Mouse (Mus musculus): ENCODE data around the gene Hyal3. TPM values are rescaled to one million over a fixed set of nuclear protein-coding genes. Genes with fewer than 3 reads are reported as not detected.

Gene Hyal3
- polyA plus RNA-seq, 1 experiment from 2014 or later: 0.89 TPM

- ATAC-seq (ENCODE audit: low FRiP score, low TSS enrichment) (no peak), DNase-seq (no peak)
- H3K4me1 ChIP-seq (ENCODE audit: control insufficient read depth, insufficient read depth, low read length): peaks cover 43% of the 10 kb centered on the region
- peaks cover 30% of the 10 kb centered on the region for H3K36me3 ChIP-seq (ENCODE audit: control insufficient read depth, insufficient read depth, low read length)
- no peak overlapping the region for H3K4me3 ChIP-seq (replicated peaks; ENCODE audit: low read depth, low read length)
- WGBS: 66% methylated on average over 5 of the region's 5 CpGs
- no peaks in the 10 kb centered on the region for H3K9me3 ChIP-seq (ENCODE audit: control insufficient read depth, low read length)
- no peak overlapping the region for H3K9ac ChIP-seq (replicated peaks; ENCODE audit: low read length)
- no peak overlapping the region for H3K4me2 ChIP-seq (ENCODE audit: low read length)
- H3K27ac ChIP-seq (replicated peaks; ENCODE audit: low read depth, low read length): peak overlapping the region; percentile 99; the same call in 1 of the 2 replicates
- no peaks in the 10 kb centered on the region for H3K27me3 ChIP-seq (ENCODE audit: control insufficient read depth, insufficient read depth, low read length)
These were observed 43.9 kb downstream of the Hyal3 start for GRCm38 (mm10) chr9:107624539-107624938.

- no peak overlapping the region for H3K4me2 ChIP-seq (ENCODE audit: low read length)
- H3K36me3 ChIP-seq (ENCODE audit: control insufficient read depth, insufficient read depth, low read length): peaks cover 26% of the 10 kb centered on the region
- H3K4me3 ChIP-seq (replicated peaks; ENCODE audit: low read depth, low read length): no peak overlapping the region
- H3K4me1 ChIP-seq (ENCODE audit: control insufficient read depth, insufficient read depth, low read length): peaks cover 47% of the 10 kb centered on the region
- H3K27ac ChIP-seq (replicated peaks; ENCODE audit: low read depth, low read length): 0 out of 2 replicates have a peak overlapping the region, but pooled peaks have one; percentile 99
- H3K9me3 ChIP-seq (ENCODE audit: control insufficient read depth, low read length): no peaks in the 10 kb centered on the region
- WGBS: 70% methylated on average over 3 of the region's 3 CpGs
- no peaks in the 10 kb centered on the region for H3K27me3 ChIP-seq (ENCODE audit: control insufficient read depth, insufficient read depth, low read length)
- DNase-seq (no peak), ATAC-seq (ENCODE audit: low FRiP score, low TSS enrichment) (no peak)
- H3K9ac ChIP-seq (replicated peaks; ENCODE audit: low read length): no peak overlapping the region
These were observed 44.3 kb downstream of the Hyal3 start for GRCm38 (mm10) chr9:107624951-107625350.

- peak overlapping the region; percentile 99 for H3K27ac ChIP-seq (replicated peaks; ENCODE audit: low read depth, low read length)
- no peaks in the 10 kb centered on the region for H3K9me3 ChIP-seq (ENCODE audit: control insufficient read depth, low read length)
- peak overlapping the region; percentile 85; the same call in 1 of the 2 replicates for H3K4me2 ChIP-seq (ENCODE audit: low read length)
- no peaks in the 10 kb centered on the region for H3K27me3 ChIP-seq (ENCODE audit: control insufficient read depth, insufficient read depth, low read length)
- H3K4me1 ChIP-seq (ENCODE audit: control insufficient read depth, insufficient read depth, low read length): peaks cover 53% of the 10 kb centered on the region
- DNase-seq: no peak
- peaks cover 20% of the 10 kb centered on the region for H3K36me3 ChIP-seq (ENCODE audit: control insufficient read depth, insufficient read depth, low read length)
- H3K9ac ChIP-seq (replicated peaks; ENCODE audit: low read length): peak overlapping the region; percentile 56
- H3K4me3 ChIP-seq (replicated peaks; ENCODE audit: low read depth, low read length): no peak overlapping the region
- WGBS: 88% methylated on average over 12 of the region's 12 CpGs
- no peak for ATAC-seq (ENCODE audit: low FRiP score, low TSS enrichment)
These were observed 44.9 kb downstream of the Hyal3 start for GRCm38 (mm10) chr9:107625351-107626128.

GRCm38 (mm10) chr9:107626158-107626843 is 45.7 kb downstream of the Hyal3 start:
- DNase-seq: peak; percentile 79
- H3K4me2 ChIP-seq (ENCODE audit: low read length): peak overlapping the region; percentile 85
- peak overlapping the region; percentile 20 for H3K4me3 ChIP-seq (replicated peaks; ENCODE audit: low read depth, low read length)
- H3K27me3 ChIP-seq (ENCODE audit: control insufficient read depth, insufficient read depth, low read length): no peaks in the 10 kb centered on the region
- ATAC-seq (ENCODE audit: low FRiP score, low TSS enrichment): peak; percentile 7
- 23% methylated on average over 15 of the region's 15 CpGs for WGBS
- peaks cover 61% of the 10 kb centered on the region for H3K4me1 ChIP-seq (ENCODE audit: control insufficient read depth, insufficient read depth, low read length)
- peak overlapping the region; percentile 99 for H3K27ac ChIP-seq (replicated peaks; ENCODE audit: low read depth, low read length)
- H3K9me3 ChIP-seq (ENCODE audit: control insufficient read depth, low read length): no peaks in the 10 kb centered on the region
- peaks cover 19% of the 10 kb centered on the region for H3K36me3 ChIP-seq (ENCODE audit: control insufficient read depth, insufficient read depth, low read length)
- peak overlapping the region; percentile 56 for H3K9ac ChIP-seq (replicated peaks; ENCODE audit: low read length)

- Histone ChIP-seq H3K27me3 (ENCODE audit: control insufficient read depth, insufficient read depth, low read length) (no peaks in the 10 kb centered on the region), H3K4me3 (replicated peaks; ENCODE audit: low read depth, low read length) (peak overlapping the region; percentile 20), H3K4me1 (ENCODE audit: control insufficient read depth, insufficient read depth, low read length) (peaks cover 66% of the 10 kb centered on the region), H3K36me3 (ENCODE audit: control insufficient read depth, insufficient read depth, low read length) (peaks cover 19% of the 10 kb centered on the region), H3K27ac (replicated peaks; ENCODE audit: low read depth, low read length) (peak overlapping the region; percentile 99), H3K9ac (replicated peaks; ENCODE audit: low read length) (peak overlapping the region; percentile 56), H3K9me3 (ENCODE audit: control insufficient read depth, low read length) (no peaks in the 10 kb centered on the region), H3K4me2 (ENCODE audit: low read length) (peak overlapping the region; percentile 85)
- peak; percentile 77 for ATAC-seq (ENCODE audit: low FRiP score, low TSS enrichment)
- peak; percentile 95 for DNase-seq
- 0% methylated on average over 2 of the region's 2 CpGs for WGBS
These were observed 46.2 kb downstream of the Hyal3 start for GRCm38 (mm10) chr9:107626844-107627277.

GRCm38 (mm10) chr9:107627387-107628255 is 47.0 kb downstream of the Hyal3 start:
- peak overlapping the region; percentile 99 for H3K27ac ChIP-seq (replicated peaks; ENCODE audit: low read depth, low read length)
- H3K27me3 ChIP-seq (ENCODE audit: control insufficient read depth, insufficient read depth, low read length): no peaks in the 10 kb centered on the region
- peaks cover 14% of the 10 kb centered on the region for H3K36me3 ChIP-seq (ENCODE audit: control insufficient read depth, insufficient read depth, low read length)
- H3K9me3 ChIP-seq (ENCODE audit: control insufficient read depth, low read length): no peaks in the 10 kb centered on the region
- 9% methylated on average over 20 of the region's 20 CpGs for WGBS
- H3K9ac ChIP-seq (replicated peaks; ENCODE audit: low read length): peak overlapping the region; percentile 56
- DNase-seq (no peak), ATAC-seq (ENCODE audit: low FRiP score, low TSS enrichment) (no peak)
- H3K4me1 ChIP-seq (ENCODE audit: control insufficient read depth, insufficient read depth, low read length): peaks cover 74% of the 10 kb centered on the region
- no peak overlapping the region for H3K4me3 ChIP-seq (replicated peaks; ENCODE audit: low read depth, low read length)
- peak overlapping the region; percentile 85 for H3K4me2 ChIP-seq (ENCODE audit: low read length)

- peaks cover 82% of the 10 kb centered on the region for H3K4me1 ChIP-seq (ENCODE audit: control insufficient read depth, insufficient read depth, low read length)
These were observed 48.2 kb downstream of the Hyal3 start for GRCm38 (mm10) chr9:107628721-107629410.

GRCm38 (mm10) chr9:107629411-107629730 is 48.8 kb downstream of the Hyal3 start:
- whole genome bisulfite sequencing: 15% methylated on average over 4 of the region's 4 CpGs
- DNase-seq: no peak
- Histone ChIP-seq H3K4me2 (ENCODE audit: low read length) (peak overlapping the region; percentile 85), H3K36me3 (ENCODE audit: control insufficient read depth, insufficient read depth, low read length) (peaks cover 11% of the 10 kb centered on the region), H3K9ac (replicated peaks; ENCODE audit: low read length) (peak overlapping the region; percentile 51; the same call in 1 of the 2 replicates), H3K27me3 (ENCODE audit: control insufficient read depth, insufficient read depth, low read length) (no peaks in the 10 kb centered on the region), H3K4me1 (ENCODE audit: control insufficient read depth, insufficient read depth, low read length) (peaks cover 83% of the 10 kb centered on the region), H3K4me3 (replicated peaks; ENCODE audit: low read depth, low read length) (0 out of 2 replicates have a peak overlapping the region, but pooled peaks have one; percentile 8), H3K9me3 (ENCODE audit: control insufficient read depth, low read length) (no peaks in the 10 kb centered on the region), H3K27ac (replicated peaks; ENCODE audit: low read depth, low read length) (peak overlapping the region; percentile 99)
- ATAC-seq (ENCODE audit: low FRiP score, low TSS enrichment): no peak

More at GRCm38 (mm10) chr9:107628721-107629410, 48.2 kb downstream of the Hyal3 start:
- peaks cover 11% of the 10 kb centered on the region for H3K36me3 ChIP-seq (ENCODE audit: control insufficient read depth, insufficient read depth, low read length)
- no peaks in the 10 kb centered on the region for H3K9me3 ChIP-seq (ENCODE audit: control insufficient read depth, low read length)
- no peaks in the 10 kb centered on the region for H3K27me3 ChIP-seq (ENCODE audit: control insufficient read depth, insufficient read depth, low read length)
- H3K4me3 ChIP-seq (replicated peaks; ENCODE audit: low read depth, low read length): 0 out of 2 replicates have a peak overlapping the region, but pooled peaks have one; percentile 8
- ATAC-seq (ENCODE audit: low FRiP score, low TSS enrichment) (no peak), DNase-seq (no peak)
- H3K27ac ChIP-seq (replicated peaks; ENCODE audit: low read depth, low read length): peak overlapping the region; percentile 99
- peak overlapping the region; percentile 85 for H3K4me2 ChIP-seq (ENCODE audit: low read length)
- H3K9ac ChIP-seq (replicated peaks; ENCODE audit: low read length): peak overlapping the region; percentile 56; the same call in 1 of the 2 replicates
- 28% methylated on average over 15 of the region's 15 CpGs for WGBS
